Mouse (Mus musculus) brain, embryonic 14.5 days (tissue): ENCODE data around the gene Treml1. TPM values are rescaled to one million over a fixed set of nuclear protein-coding genes. Genes with fewer than 3 reads are reported as not detected.
A peak's percentile ranks its signal among the peaks of the same experiment; 100 is the strongest.
"Not testable (repeated sequence)": the region's sequence is repeated elsewhere in the genome, so short reads cannot be mapped to it uniquely, and the experiment has no call there.

Experiments
- DNase-seq: peaks from one replicate; pipeline ENCODE4 v3.0.0-alpha.2; 2011; ENCODE audit warnings: low read depth
- CTCF ChIP-seq: fragments of 200-500 bp; IDR thresholded peaks from 2 replicates; pipeline ENCODE4 v1.5.1; 2012; ENCODE audit warnings: inconsistent platforms, mild to moderate bottlenecking, moderate library complexity, borderline replicate concordance; ENCODE audit not compliant: insufficient read depth, insufficient read length; ENCODE audit errors: extremely low read depth
- POLR2A ChIP-seq: fragments of 200-500 bp; IDR thresholded peaks from 2 replicates; pipeline ENCODE4 v1.6.1; 2012; ENCODE audit warnings: mild to moderate bottlenecking, inconsistent platforms, borderline replicate concordance; ENCODE audit not compliant: poor library complexity, insufficient read depth, insufficient read length, severe bottlenecking; ENCODE audit errors: extremely low read depth
- polyA plus RNA-seq: library from polyadenylated mRNA; depleted of rRNA; stranded (reverse); fragments of >200 nt; gene quantifications from 2 replicates; pipeline ENCODE4 v1.2.3, GENCODE M21; 2012

Treml1 gene
- polyA plus RNA-seq, 1 experiment, result 1.0 TPM

DNA sequence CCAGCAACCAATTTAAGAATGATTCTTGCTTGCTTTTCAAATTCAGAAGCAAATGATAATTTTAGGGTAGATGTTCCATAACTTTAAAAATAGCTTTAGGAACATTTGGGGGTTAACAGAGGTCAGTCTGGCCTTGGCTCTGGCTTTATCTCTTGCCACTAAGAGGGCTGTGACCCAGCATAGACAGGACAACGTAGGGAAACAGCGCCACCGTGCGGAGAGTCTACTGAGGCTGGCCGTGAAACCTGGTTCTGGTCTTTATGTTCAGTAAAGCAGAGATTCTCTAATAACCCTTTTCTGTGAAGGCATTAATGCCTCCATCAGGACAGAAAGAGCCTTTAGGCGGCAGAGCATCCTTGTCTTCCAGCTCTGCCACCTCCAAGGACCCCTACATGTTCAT is 22.9 kb upstream of the Treml1 start:
- TF ChIP-seq POLR2A (no peak), CTCF (peak; percentile 89)
- DNase-seq, result peak; percentile 76

DNA sequence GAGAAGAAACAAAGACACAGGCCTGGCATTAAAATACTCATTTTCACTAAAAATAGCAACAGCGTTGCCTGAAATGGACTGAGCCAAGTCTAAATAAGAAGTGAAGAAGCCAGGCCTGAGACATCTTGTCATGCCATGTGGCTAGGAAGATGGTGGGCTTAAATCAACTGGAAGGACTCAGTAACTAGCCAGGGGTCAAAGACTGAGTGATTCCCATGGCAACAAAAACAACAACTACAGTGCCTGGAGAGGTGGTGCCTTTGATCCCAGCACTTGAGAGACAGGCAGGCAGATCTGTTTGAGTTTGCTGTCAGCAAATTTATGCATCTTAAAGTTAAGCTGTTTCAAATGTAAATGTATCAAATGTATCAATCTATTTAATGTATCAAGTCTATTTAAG is 19.4 kb upstream of the Treml1 start:
- no peak for TF ChIP-seq CTCF
- TF ChIP-seq POLR2A, result no peak
- DNase-seq, result peak; percentile 22

DNA sequence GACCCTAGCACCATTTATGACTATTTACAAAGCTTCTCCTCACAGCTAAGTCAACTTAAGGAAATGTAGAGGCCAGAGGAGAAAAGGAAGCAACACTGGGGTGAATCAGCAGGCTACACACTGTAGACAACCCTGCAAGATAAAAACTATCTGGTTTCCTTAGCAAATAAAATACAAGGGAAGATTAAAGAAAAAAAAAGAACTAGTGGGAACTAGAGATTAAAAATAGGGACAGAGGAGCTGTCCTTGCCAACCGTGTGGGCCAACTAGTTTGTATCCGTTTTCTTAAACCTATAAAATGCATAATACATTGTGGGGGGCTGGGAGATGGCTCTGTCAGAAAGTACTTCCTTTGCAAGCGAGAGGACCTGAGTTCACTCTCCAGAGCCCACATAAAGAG is 17.8 kb upstream of the Treml1 start:
- no peak for DNase-seq
- TF ChIP-seq CTCF, result no peak
- no peak for TF ChIP-seq POLR2A

DNA sequence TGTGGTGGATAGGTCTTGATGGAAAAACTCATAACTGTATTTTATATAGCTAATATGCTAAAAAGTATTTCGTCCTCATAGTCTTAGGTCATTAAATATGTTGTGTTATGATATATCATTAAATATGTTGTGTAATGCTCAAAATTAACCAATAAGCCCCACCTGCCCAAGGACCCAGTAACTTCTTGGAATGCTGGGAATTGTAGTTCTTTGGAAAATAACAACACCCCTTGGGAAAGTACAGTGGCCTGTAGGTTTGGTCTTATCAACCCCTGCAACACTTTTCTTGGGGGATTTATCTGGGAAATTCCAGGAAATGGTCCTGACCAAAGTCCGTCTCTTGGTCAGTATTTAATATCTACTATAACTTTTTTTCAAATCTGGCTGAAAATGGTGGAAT is 16.7 kb upstream of the Treml1 start:
- no peak for TF ChIP-seq CTCF
- no peak for TF ChIP-seq POLR2A
- DNase-seq, result no peak

DNA sequence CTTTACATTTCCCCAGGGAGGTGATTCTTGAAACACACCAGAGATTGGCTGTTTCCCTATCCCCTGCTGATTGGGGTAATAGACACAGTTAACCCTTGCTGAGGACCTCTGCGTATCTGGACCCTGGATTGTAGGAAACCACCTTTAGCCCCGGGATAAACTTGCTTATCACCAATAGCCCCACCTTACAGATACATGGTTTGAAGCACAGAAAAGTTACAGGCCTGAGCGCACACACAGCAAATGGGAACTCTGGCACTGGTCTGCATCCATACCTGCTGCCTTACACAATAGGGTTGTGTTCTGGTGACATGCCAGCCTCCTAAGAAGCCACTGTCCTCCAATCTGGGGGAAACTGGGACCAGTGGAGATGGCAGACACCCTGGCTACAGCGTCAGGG is 13.9 kb upstream of the Treml1 start:
- DNase-seq, result no peak
- TF ChIP-seq CTCF (no peak), POLR2A (no peak)

DNA sequence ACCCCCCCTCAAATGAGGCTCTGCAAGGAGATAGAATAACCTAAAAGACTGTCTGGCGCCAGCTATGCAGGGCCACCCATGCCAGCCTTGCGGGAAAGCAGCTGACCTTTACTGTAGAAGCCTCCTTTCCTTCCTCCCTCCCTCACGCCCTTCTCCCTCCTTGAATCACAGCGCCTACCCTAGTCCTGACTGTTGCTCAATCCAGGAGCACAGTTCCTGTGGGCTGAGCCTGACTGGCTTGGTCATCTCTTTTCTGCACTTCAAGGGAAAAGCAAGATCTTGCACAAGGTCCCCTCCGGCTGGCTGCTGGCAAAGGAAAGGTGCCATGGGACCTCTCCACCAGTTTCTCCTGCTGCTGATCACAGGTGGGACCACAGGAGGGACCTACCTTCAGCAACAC is 13.5 kb upstream of the Treml1 start, which contains the start of gene Trem2:
Gene Trem2, plus strand, starts transcription at position 171 of the 400 bp plus-strand sequence.
- no peak for DNase-seq
- no peak for TF ChIP-seq POLR2A
- TF ChIP-seq CTCF, result no peak

DNA sequence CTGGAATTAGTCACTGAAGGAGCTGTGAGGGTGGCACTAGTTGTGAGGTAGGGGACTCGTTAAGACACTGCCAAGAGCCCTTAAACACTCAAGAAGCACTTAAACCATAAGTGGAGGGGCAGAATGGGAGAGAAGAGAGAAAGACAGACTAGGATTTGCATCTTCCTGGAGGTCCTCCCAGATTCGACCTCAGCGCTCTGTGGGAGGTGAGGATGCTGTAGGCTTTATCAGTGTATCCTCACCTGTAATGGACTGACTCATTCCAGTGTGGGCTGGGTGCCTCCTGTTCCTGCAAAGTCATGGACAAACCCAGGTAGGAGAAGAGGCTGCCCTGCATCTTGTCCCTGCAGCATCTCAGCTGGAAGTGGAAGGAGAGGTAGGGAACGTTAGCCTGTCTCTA is 12.9 kb upstream of the Treml1 start:
- no peak for TF ChIP-seq POLR2A
- no peak for TF ChIP-seq CTCF
- DNase-seq, result no peak

DNA sequence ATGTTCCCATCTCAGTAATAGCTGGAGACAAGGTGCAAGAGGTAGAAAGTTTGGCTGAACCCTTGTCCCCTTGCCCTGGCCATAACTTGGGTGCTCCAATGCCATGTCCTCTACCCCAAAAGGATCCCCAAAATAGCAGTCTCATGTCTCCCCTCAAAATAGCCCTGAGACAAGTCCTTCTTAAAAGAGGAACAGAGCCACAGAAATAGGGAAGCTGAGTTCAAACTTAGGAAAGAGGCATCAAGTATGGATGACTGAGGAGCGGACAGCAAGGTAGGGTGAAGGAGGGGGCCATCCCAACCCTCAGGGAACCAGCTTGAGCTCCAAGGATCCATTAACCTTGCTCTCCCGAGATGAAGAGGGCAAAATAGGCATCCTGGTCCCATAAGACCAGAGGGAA is 12.4 kb upstream of the Treml1 start:
- TF ChIP-seq CTCF (no peak), POLR2A (no peak)
- DNase-seq, result no peak

DNA sequence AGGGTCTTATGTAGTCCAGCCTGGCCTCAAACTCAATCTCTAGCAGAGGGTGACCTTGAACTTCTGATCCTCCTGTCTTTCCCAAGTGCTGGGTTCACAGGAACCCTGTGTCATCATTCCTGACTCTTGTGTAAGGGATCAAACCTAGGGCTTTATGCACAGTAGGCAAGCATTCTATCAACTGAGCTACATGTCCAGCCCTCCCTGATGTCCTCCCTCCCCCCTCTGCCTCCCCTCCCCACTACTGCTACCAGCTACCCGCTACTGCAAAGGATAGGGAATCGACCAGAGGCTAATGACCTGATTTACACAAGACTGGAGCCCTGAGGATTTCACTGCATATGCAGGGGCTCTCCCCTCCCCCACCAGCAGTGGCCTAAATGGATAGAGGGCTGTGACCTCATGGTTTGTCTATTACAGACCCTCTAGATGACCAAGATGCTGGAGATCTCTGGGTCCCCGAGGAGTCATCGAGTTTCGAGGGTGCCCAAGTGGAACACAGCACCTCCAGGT is 9.0 kb upstream of the Treml1 start:
- DNase-seq, result no peak
- TF ChIP-seq POLR2A (no peak), CTCF (no peak)

DNA sequence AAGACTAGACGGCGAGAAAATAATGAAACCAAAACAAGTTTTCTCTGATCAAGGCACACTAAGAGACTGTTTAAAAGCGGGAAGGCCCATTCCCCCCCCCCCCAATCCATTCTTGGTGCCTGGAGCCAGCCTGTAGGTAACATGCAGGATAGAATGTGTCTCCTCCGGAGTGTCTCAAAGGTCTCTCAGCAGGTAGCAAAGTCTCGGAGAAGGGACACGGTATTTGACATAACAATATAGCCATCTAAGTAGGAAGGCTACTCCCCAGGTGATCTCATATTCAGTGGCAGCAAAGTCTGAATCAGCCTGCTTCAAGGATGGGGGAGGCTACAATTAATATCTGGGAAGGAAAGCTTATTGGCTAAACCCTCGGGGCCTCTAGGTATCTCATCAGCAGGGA is 6.7 kb upstream of the Treml1 start:
- DNase-seq, result not testable (repeated sequence)

DNA sequence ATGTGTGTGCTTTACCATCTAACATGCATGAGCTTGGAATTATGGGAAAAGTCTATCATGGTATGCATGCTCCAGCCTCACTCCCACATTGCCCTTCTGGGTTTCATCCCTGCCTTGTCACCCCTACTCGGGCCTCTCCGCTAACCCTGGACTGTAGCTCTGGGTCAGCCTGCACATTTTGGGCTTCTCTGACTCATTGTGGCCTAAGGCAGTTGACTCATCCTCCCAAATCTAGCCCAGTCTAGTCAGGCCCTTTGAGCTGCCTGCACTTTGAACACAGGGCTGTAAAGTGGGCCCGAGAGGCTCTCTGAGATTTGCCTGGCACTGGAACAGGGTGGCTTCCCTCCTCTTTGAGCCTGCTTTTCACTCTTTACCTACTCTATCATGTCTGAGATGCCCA is 3.9 kb upstream of the Treml1 start:
- TF ChIP-seq POLR2A (no peak), CTCF (no peak)
- no peak for DNase-seq

DNA sequence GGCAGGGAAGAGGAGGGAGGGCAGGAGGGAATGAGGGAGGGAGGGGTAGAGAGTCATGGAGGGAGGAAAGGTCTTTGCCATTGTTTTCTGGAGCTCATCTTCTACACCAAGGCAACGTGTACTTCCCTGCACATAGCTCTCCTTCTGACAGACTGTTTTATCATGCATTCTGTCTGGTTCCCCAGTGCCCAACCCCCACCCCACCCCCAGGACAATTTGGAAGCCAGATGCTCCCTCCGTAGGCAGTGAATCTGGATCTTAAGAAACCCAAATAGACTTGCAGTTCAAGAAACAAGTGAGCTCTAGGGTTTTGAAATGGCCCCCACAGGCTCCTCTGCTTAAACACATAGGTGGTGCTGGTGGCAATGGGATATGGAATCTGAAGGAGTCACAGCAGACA is 1.8 kb upstream of the Treml1 start:
- TF ChIP-seq POLR2A (no peak), CTCF (no peak)
- no peak for DNase-seq

DNA sequence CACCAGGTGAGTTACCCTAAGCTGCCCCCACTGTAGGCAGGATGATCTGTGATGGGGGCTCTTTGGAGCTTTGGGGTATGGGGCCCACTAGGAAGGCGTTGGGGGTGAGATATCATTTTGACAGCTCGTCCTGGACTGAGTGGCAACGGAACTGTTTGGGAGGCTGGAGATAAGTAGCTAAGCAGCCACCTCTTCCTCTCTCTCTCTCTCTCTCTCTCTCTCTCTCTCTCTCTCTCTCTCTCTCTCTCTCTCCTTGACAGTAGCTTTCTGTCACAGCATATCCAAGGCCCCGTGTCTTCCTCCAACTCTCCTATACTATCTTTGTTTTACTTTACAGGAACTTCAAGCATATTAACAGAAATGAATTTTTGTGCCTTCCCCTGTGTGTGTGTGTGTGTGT is 746 bp downstream of the Treml1 start:
- TF ChIP-seq CTCF (no peak), POLR2A (no peak)
- no peak for DNase-seq
